Mouse (Mus musculus): ENCODE results near the gene Prmt2.
A peak's percentile ranks its signal among the peaks of the same experiment; 100 is the strongest.

The Prmt2 gene

GRCm38 (mm10) chr10:76237341-76238225, at the start of gene Prmt2:
Prmt2 (minus strand) TSS chr10:76237865.
- DNase-seq: peak; percentile 84 to 88

- DNase-seq: no peak
Observed at GRCm38 (mm10) chr10:76278541-76279097, 41.0 kb upstream of the Prmt2 start.

GRCm38 (mm10) chr10:76275256-76275655, 37.6 kb upstream of the Prmt2 start:
- no peak for DNase-seq

GRCm38 (mm10) chr10:76271238-76271637, 33.6 kb upstream of the Prmt2 start:
- DNase-seq: peak in 1 of 2 experiments; percentile 49

GRCm38 (mm10) chr10:76262431-76262830, 24.8 kb upstream of the Prmt2 start:
- DNase-seq: no peak

- DNase-seq: no peak
Observed at GRCm38 (mm10) chr10:76261447-76261846, 23.8 kb upstream of the Prmt2 start.

- DNase-seq: no peak
Observed at GRCm38 (mm10) chr10:76260358-76261059, 22.8 kb upstream of the Prmt2 start.

GRCm38 (mm10) chr10:76259566-76260232, 22.0 kb upstream of the Prmt2 start:
- no peak for DNase-seq

- no peak for DNase-seq
Observed at GRCm38 (mm10) chr10:76257719-76258390, 20.2 kb upstream of the Prmt2 start.

GRCm38 (mm10) chr10:76257231-76257630, 19.6 kb upstream of the Prmt2 start:
- no peak for DNase-seq

- DNase-seq: no peak
Observed at GRCm38 (mm10) chr10:76255617-76256016, 18.0 kb upstream of the Prmt2 start.

- DNase-seq: no peak
Observed at GRCm38 (mm10) chr10:76253536-76253935, 15.9 kb upstream of the Prmt2 start, which contains the start of gene S100b. S100b (plus strand) TSS chr10:76253853.

GRCm38 (mm10) chr10:76253079-76253478, 15.4 kb upstream of the Prmt2 start:
- no peak for DNase-seq

- DNase-seq: no peak
Observed at GRCm38 (mm10) chr10:76250870-76251269, 13.2 kb upstream of the Prmt2 start.

GRCm38 (mm10) chr10:76248647-76248968, 10.9 kb upstream of the Prmt2 start:
- no peak for DNase-seq

GRCm38 (mm10) chr10:76247960-76248646, 10.4 kb upstream of the Prmt2 start:
- no peak for DNase-seq

GRCm38 (mm10) chr10:76246601-76247000, 8.9 kb upstream of the Prmt2 start:
- no peak for DNase-seq

GRCm38 (mm10) chr10:76245106-76245505, 7.4 kb upstream of the Prmt2 start:
- DNase-seq: no peak

- no peak for DNase-seq
Observed at GRCm38 (mm10) chr10:76239401-76239800, 1.7 kb upstream of the Prmt2 start.

- no peak for DNase-seq
Observed at GRCm38 (mm10) chr10:76229627-76230026, 8.0 kb downstream of the Prmt2 start.

- no peak for DNase-seq
Observed at GRCm38 (mm10) chr10:76225944-76226343, 11.7 kb downstream of the Prmt2 start.

- no peak for DNase-seq
Observed at GRCm38 (mm10) chr10:76218240-76218639, 19.4 kb downstream of the Prmt2 start.
